Mouse (Mus musculus): Measurements from ENCODE around the gene Rundc3a. TPM values are rescaled to one million over a fixed set of nuclear protein-coding genes. Genes with fewer than 3 reads are reported as not detected.

The Rundc3a gene
- polyA plus RNA-seq, 1 experiment from 2014 or later = 1.9 TPM

- 62% methylated on average over 1 of the region's 1 CpGs for WGBS (ENCODE audit: insufficient replicate concordance)
- no peak overlapping the region for H3K4me3 ChIP-seq
- H3K27me3 ChIP-seq (replicated peaks) = peaks cover 64% of the 10 kb centered on the region
- H3K9me3 ChIP-seq (replicated peaks) = no peaks in the 10 kb centered on the region
- H3K36me3 ChIP-seq = no peaks in the 10 kb centered on the region
- ATAC-seq = no peak
- H3K27ac ChIP-seq = no peak overlapping the region
- H3K4me2 ChIP-seq = no peak overlapping the region
- H3K9ac ChIP-seq = no peak overlapping the region
- no peaks in the 10 kb centered on the region for H3K4me1 ChIP-seq
These were observed 24.0 kb downstream of the Rundc3a start for GRCm38 (mm10) chr11:102417160-102417559.

DNA sequence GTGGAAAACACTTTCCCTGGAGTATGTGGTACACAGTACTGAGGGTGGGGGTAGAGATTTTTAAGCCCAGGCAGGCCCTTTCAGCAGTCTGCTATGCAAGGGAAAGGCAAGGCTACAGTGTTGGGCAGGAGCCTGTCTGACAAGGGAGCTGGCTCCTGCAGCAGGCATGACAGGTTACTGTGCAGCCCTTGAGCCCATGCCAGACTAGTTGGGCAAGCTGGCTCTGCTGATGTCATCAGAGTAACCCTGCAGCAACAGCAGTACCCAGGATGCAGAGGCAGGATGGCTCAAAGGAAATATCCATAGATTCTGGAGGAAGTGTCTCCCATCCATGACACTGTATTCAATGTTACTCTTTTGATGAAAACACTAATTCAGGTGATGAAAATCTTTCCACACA, 25.7 kb downstream of the Rundc3a start:
- Histone ChIP-seq H3K27ac (no peak overlapping the region), H3K36me3 (no peaks in the 10 kb centered on the region), H3K27me3 (replicated peaks) (peaks cover 63% of the 10 kb centered on the region), H3K4me1 (no peaks in the 10 kb centered on the region), H3K4me3 (no peak overlapping the region), H3K4me2 (no peak overlapping the region), H3K9me3 (replicated peaks) (no peaks in the 10 kb centered on the region), H3K9ac (no peak overlapping the region)
- no peak for ATAC-seq

GRCm38 (mm10) chr11:102421559-102421958, 28.4 kb downstream of the Rundc3a start:
- Histone ChIP-seq H3K27ac (no peak overlapping the region), H3K4me1 (no peaks in the 10 kb centered on the region), H3K27me3 (replicated peaks) (peaks cover 48% of the 10 kb centered on the region; the same call in 1 of the 2 replicates), H3K36me3 (no peaks in the 10 kb centered on the region), H3K9ac (no peak overlapping the region), H3K4me2 (no peak overlapping the region), H3K9me3 (replicated peaks) (no peaks in the 10 kb centered on the region), H3K4me3 (no peak overlapping the region)
- ATAC-seq = no peak
- WGBS (ENCODE audit: insufficient replicate concordance) = 51% methylated on average over 8 of the region's 8 CpGs

DNA sequence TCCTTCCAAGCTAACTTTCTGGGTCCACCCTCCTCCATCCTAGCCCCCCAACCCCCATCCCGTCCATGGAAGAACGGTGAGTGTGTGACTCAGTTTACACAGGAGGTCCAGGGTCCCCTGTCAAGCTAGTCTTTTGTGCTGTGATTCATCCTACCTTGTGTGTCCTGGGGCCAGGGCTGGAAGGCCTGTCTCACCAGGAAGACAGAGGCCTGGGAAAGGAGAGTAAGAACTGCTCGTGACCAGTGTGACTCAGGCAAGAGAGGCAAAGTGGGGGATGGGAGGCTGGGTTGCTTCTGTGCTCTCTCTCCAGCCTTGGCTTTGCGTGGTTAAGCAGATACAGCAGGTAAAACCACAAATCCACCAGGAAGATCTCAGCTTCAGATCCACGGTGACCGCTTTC, 31.5 kb downstream of the Rundc3a start:
- ATAC-seq = no peak
- WGBS (ENCODE audit: insufficient replicate concordance) = 66% methylated on average over 6 of the region's 6 CpGs
- no peak overlapping the region for H3K27ac ChIP-seq

DNA sequence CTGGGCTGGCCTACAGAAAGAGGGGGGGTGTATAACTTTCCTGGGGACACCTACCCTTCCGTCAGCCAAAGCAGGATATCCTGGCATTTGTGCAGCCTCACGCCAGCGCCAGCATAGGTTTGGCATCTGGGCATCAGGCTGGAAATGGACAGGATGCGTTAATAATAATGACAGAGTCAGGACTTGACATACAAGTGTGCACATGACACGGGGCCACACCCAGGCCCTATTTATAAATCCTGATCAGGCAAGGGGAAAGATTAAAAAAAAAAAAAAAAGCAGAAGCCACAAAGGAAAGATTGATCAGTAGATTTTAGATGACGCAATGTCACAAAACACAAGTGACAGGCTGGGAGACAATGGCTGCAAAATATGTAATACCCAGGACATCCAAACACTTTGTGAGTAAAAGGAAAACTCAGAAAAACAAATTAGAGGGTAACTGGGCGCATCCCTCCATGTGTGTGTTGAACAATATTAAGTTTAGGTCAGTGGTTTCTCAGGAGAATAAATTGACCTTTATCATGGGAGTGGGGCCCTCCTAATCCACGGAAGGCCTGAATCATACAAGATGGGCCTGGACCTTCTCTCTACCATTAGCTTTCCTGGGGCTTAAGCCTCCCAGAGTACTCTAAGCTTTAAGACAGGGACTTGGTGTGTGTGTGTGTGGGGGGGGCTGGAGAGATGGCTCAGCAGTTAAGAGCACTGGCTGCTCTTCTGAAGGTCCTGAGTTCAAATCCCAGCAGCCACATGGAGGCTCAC, 32.5 kb downstream of the Rundc3a start:
- Histone ChIP-seq H3K27ac (no peak overlapping the region), H3K36me3 (no peaks in the 10 kb centered on the region), H3K4me1 (peaks cover 19% of the 10 kb centered on the region), H3K4me2 (no peak overlapping the region), H3K9ac (no peak overlapping the region), H3K9me3 (replicated peaks) (no peaks in the 10 kb centered on the region), H3K27me3 (replicated peaks) (peaks cover 26% of the 10 kb centered on the region), H3K4me3 (no peak overlapping the region)
- WGBS (ENCODE audit: insufficient replicate concordance) = 61% methylated on average over 8 of the region's 8 CpGs
- no peak for ATAC-seq

More for the DNA sequence above, 31.5 kb downstream of the Rundc3a start:
- H3K4me2 ChIP-seq = no peak overlapping the region
- no peaks in the 10 kb centered on the region for H3K36me3 ChIP-seq
- no peaks in the 10 kb centered on the region for H3K9me3 ChIP-seq (replicated peaks)
- no peak overlapping the region for H3K4me3 ChIP-seq
- H3K9ac ChIP-seq = no peak overlapping the region
- peaks cover 9% of the 10 kb centered on the region for H3K4me1 ChIP-seq
- peaks cover 34% of the 10 kb centered on the region for H3K27me3 ChIP-seq (replicated peaks)

DNA sequence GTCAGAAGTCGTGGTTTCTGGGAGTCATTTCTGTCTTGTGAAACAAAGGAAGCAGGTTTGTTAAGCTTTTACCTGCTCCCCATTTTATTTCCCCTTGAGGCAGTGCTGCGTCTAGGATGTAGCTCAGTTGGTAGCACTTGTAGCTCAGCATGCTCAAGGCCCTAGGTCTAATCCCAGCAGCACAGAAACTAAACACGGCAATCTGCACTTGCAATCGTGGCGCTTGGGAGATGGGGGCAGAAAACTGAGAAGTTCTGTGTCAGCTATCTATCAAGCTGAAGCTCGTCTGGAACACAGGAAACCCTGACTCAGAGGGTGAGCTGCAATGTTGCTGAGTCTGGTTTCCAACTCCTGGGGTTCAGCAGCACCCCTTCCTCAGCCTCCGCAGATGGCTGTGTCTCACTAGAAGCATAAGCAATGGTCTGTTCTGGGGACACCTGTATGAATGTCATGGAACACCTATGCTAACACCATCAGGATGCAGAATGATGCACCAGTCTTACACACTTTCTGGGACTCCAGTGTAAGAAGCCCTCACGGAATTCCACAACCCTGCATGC, 35.9 kb downstream of the Rundc3a start:
- no peaks in the 10 kb centered on the region for H3K36me3 ChIP-seq
- H3K4me3 ChIP-seq = no peak overlapping the region
- 0 out of 2 replicates have a peak overlapping the region, but pooled peaks have one; percentile 70 for H3K9ac ChIP-seq
- no peak for ATAC-seq
- H3K27me3 ChIP-seq (replicated peaks) = peaks cover 23% of the 10 kb centered on the region
- no peaks in the 10 kb centered on the region for H3K9me3 ChIP-seq (replicated peaks)
- 36% methylated on average over 8 of the region's 8 CpGs for WGBS (ENCODE audit: insufficient replicate concordance)
- 0 out of 2 replicates have a peak overlapping the region, but pooled peaks have one; percentile 33 for H3K27ac ChIP-seq
- peak overlapping the region; percentile 89 for H3K4me2 ChIP-seq
- peaks cover 41% of the 10 kb centered on the region for H3K4me1 ChIP-seq

GRCm38 (mm10) chr11:102429551-102429950, 36.3 kb downstream of the Rundc3a start:
- H3K4me3 ChIP-seq = peak overlapping the region; percentile 71
- H3K27ac ChIP-seq = 0 out of 2 replicates have a peak overlapping the region, but pooled peaks have one; percentile 33
- H3K9ac ChIP-seq = peak overlapping the region; percentile 70
- H3K27me3 ChIP-seq (replicated peaks) = peaks cover 19% of the 10 kb centered on the region
- H3K36me3 ChIP-seq = no peaks in the 10 kb centered on the region
- no peaks in the 10 kb centered on the region for H3K9me3 ChIP-seq (replicated peaks)
- H3K4me2 ChIP-seq = peak overlapping the region; percentile 89
- no peak for ATAC-seq
- WGBS (ENCODE audit: insufficient replicate concordance) = 15% methylated on average over 3 of the region's 3 CpGs
- peaks cover 41% of the 10 kb centered on the region for H3K4me1 ChIP-seq

- Histone ChIP-seq H3K9ac (peak within 1 kb of the TSS; percentile 70), H3K4me2 (peak within 1 kb of the TSS; percentile 89), H3K27ac (peak within 1 kb of the TSS; percentile 84), H3K4me1 (peaks cover 41% of the 10 kb centered on the region), H3K36me3 (peaks cover 8% of the 10 kb centered on the region; the same call in 1 of the 2 replicates), H3K9me3 (replicated peaks) (no peaks in the 10 kb centered on the region), H3K4me3 (peak within 1 kb of the TSS; percentile 71), H3K27me3 (replicated peaks) (peaks cover 25% of the 10 kb centered on the region)
- peak; percentile 88 for ATAC-seq
- 1% methylated on average over 29 of the region's 29 CpGs for WGBS (ENCODE audit: insufficient replicate concordance)
These were observed 37.2 kb downstream of the Rundc3a start, which contains the start of gene Grn for GRCm38 (mm10) chr11:102430121-102431017. Gene Grn, plus strand, starts transcription at chr11:102430315.

- peaks cover 15% of the 10 kb centered on the region for H3K36me3 ChIP-seq
- peak overlapping the region; percentile 84 for H3K27ac ChIP-seq
- peak; percentile 31; the same call in 1 of the 2 replicates for ATAC-seq
- H3K4me2 ChIP-seq = peak overlapping the region; percentile 89
- H3K9ac ChIP-seq = peak overlapping the region; percentile 70
- peak overlapping the region; percentile 71 for H3K4me3 ChIP-seq
- no peaks in the 10 kb centered on the region for H3K9me3 ChIP-seq (replicated peaks)
- WGBS (ENCODE audit: insufficient replicate concordance) = 1% methylated on average over 7 of the region's 7 CpGs
- peaks cover 32% of the 10 kb centered on the region for H3K27me3 ChIP-seq (replicated peaks)
- H3K4me1 ChIP-seq = peaks cover 41% of the 10 kb centered on the region
These were observed 37.9 kb downstream of the Rundc3a start for GRCm38 (mm10) chr11:102431018-102431645.

DNA sequence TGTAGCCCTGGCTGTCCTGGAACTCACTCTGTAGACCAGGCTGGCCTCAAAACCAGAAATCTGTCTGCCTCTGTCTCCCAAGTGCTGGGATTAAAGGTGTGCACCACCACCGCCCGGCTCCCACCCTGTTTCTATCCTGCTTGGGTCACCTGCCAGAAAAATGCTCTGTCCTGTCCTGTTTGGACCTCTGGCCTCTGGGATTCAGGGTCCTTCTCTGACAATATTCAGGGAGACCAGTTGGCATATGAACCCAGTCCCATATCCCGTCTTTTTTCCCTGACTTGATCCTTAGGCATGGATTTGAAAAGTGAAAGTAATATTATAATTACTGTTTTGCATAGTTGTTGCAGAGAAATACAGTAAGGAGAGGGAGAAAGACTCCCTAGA, 38.5 kb downstream of the Rundc3a start:
- peak overlapping the region; percentile 21 for H3K4me3 ChIP-seq
- no peaks in the 10 kb centered on the region for H3K9me3 ChIP-seq (replicated peaks)
- H3K4me2 ChIP-seq = peak overlapping the region; percentile 42
- WGBS (ENCODE audit: insufficient replicate concordance) = 68% methylated on average over 3 of the region's 3 CpGs
- no peak overlapping the region; the same call in 1 of the 2 replicates for H3K27ac ChIP-seq
- peaks cover 37% of the 10 kb centered on the region for H3K27me3 ChIP-seq (replicated peaks)
- no peak for ATAC-seq
- no peak overlapping the region for H3K9ac ChIP-seq
- H3K4me1 ChIP-seq = peaks cover 41% of the 10 kb centered on the region
- H3K36me3 ChIP-seq = peaks cover 15% of the 10 kb centered on the region

- ATAC-seq = no peak
- Histone ChIP-seq H3K9me3 (replicated peaks) (no peaks in the 10 kb centered on the region), H3K27me3 (replicated peaks) (peaks cover 43% of the 10 kb centered on the region), H3K4me2 (peak overlapping the region; percentile 42), H3K27ac (peak overlapping the region; percentile 21), H3K9ac (no peak overlapping the region), H3K4me1 (peaks cover 43% of the 10 kb centered on the region), H3K4me3 (peak overlapping the region; percentile 21), H3K36me3 (peaks cover 15% of the 10 kb centered on the region)
- 21% methylated on average over 16 of the region's 16 CpGs for WGBS (ENCODE audit: insufficient replicate concordance)
These were observed 39.1 kb downstream of the Rundc3a start for GRCm38 (mm10) chr11:102432115-102432843.
